Mouse (Mus musculus): ENCODE results near the gene Dock11. TPM values are rescaled to one million over a fixed set of nuclear protein-coding genes. Genes with fewer than 3 reads are reported as not detected.

Dock11 gene
- 11.5 and 13.2 TPM in 2 replicates for polyA plus RNA-seq (2015; fragmentation: Nextera tagmentation; extraction: Ambion mirVana)

GRCm38 (mm10) chrX:35888087-35888895, at the start of gene Dock11:
Gene Dock11 (plus strand): TSS chrX:35888832.
- Histone ChIP-seq H3K4me1 (no peaks in the 10 kb centered on the region), H3K9me3 (replicated peaks) (no peaks in the 10 kb centered on the region), H3K9ac (peak within 1 kb of the TSS; percentile 58), H3K4me3 (replicated peaks) (peak within 1 kb of the TSS; percentile 60), H3K27me3 (no peaks in the 10 kb centered on the region), H3K4me2 (peak within 1 kb of the TSS; percentile 68), H3K36me3 (no peaks in the 10 kb centered on the region), H3K27ac (peak within 1 kb of the TSS; percentile 75)
- peak; percentile 92 for ATAC-seq (replicated peaks; ENCODE audit: low FRiP score)
- 21% methylated on average over 33 of the region's 38 CpGs for WGBS

GRCm38 (mm10) chrX:35879703-35880102, 8.9 kb upstream of the Dock11 start:
- Histone ChIP-seq H3K4me1 (no peaks in the 10 kb centered on the region), H3K9me3 (replicated peaks) (no peaks in the 10 kb centered on the region), H3K9ac (no peak overlapping the region), H3K4me3 (replicated peaks) (no peak overlapping the region), H3K4me2 (no peak overlapping the region), H3K27me3 (no peaks in the 10 kb centered on the region), H3K36me3 (no peaks in the 10 kb centered on the region), H3K27ac (no peak overlapping the region)
- WGBS, result 61% methylated on average over 1 of the region's 1 CpGs
- ATAC-seq (replicated peaks; ENCODE audit: low FRiP score), result no peak

- peak overlapping the region; percentile 58 for H3K9ac ChIP-seq
- no peaks in the 10 kb centered on the region for H3K4me1 ChIP-seq
- 14% methylated on average over 38 of the region's 58 CpGs for WGBS
- peak overlapping the region; percentile 68 for H3K4me2 ChIP-seq
- no peaks in the 10 kb centered on the region for H3K27me3 ChIP-seq
- H3K36me3 ChIP-seq, result no peaks in the 10 kb centered on the region
- H3K4me3 ChIP-seq (replicated peaks), result peak overlapping the region; percentile 60
- no peaks in the 10 kb centered on the region for H3K9me3 ChIP-seq (replicated peaks)
- ATAC-seq (replicated peaks; ENCODE audit: low FRiP score), result peak; percentile 59
- H3K27ac ChIP-seq, result peak overlapping the region; percentile 75
Observed at GRCm38 (mm10) chrX:35888945-35889799, 540 bp downstream of the Dock11 start.

- Histone ChIP-seq H3K36me3 (no peaks in the 10 kb centered on the region), H3K4me3 (replicated peaks) (peak overlapping the region; percentile 60), H3K9me3 (replicated peaks) (no peaks in the 10 kb centered on the region), H3K4me2 (peak overlapping the region; percentile 68), H3K9ac (peak overlapping the region; percentile 58; the same call in 1 of the 2 replicates), H3K4me1 (no peaks in the 10 kb centered on the region), H3K27ac (no peak overlapping the region), H3K27me3 (no peaks in the 10 kb centered on the region)
- 19% methylated on average over 8 of the region's 8 CpGs for WGBS
- ATAC-seq (replicated peaks; ENCODE audit: low FRiP score), result peak; percentile 8; the same call in 1 of the 2 replicates
Observed at GRCm38 (mm10) chrX:35889800-35890106, 1.1 kb downstream of the Dock11 start.

GRCm38 (mm10) chrX:35891534-35892125, 3.0 kb downstream of the Dock11 start:
- H3K27ac ChIP-seq, result no peak overlapping the region
- no peaks in the 10 kb centered on the region for H3K9me3 ChIP-seq (replicated peaks)
- H3K36me3 ChIP-seq, result no peaks in the 10 kb centered on the region
- 68% methylated on average over 5 of the region's 5 CpGs for WGBS
- no peaks in the 10 kb centered on the region for H3K27me3 ChIP-seq
- ATAC-seq (replicated peaks; ENCODE audit: low FRiP score), result no peak
- H3K4me2 ChIP-seq, result no peak overlapping the region
- H3K4me3 ChIP-seq (replicated peaks), result no peak overlapping the region
- no peaks in the 10 kb centered on the region for H3K4me1 ChIP-seq
- H3K9ac ChIP-seq, result no peak overlapping the region

DNA sequence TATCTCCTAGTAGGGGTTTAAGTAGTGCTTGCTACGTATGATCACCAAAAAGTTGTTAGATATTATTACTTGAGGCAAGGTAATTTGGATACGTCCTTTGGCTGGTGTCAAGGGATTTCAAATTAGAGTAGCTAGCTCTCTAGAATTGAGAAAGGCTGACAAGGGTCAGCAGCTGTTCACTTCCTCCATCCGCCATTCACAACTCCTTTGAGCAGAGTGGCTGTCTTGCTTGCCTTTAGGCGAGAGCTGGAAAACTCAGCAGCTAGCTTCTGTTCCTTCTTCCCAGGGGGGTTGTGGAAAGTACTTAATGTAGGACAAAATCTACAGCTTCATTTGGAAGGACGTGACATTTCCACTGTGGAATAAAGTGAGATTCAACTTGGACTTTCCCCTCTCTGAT, 3.7 kb downstream of the Dock11 start:
- WGBS, result 66% methylated on average over 5 of the region's 5 CpGs

GRCm38 (mm10) chrX:35897648-35898500, 9.2 kb downstream of the Dock11 start:
- H3K4me2 ChIP-seq, result no peak overlapping the region
- H3K9ac ChIP-seq, result no peak overlapping the region
- H3K9me3 ChIP-seq (replicated peaks), result no peaks in the 10 kb centered on the region
- no peak overlapping the region for H3K27ac ChIP-seq
- H3K27me3 ChIP-seq, result no peaks in the 10 kb centered on the region
- H3K4me3 ChIP-seq (replicated peaks), result no peak overlapping the region
- no peak for ATAC-seq (replicated peaks; ENCODE audit: low FRiP score)
- no peaks in the 10 kb centered on the region for H3K36me3 ChIP-seq
- 70% methylated on average over 11 of the region's 11 CpGs for WGBS
- H3K4me1 ChIP-seq, result no peaks in the 10 kb centered on the region

More for the DNA sequence above, 3.7 kb downstream of the Dock11 start:
- no peak for ATAC-seq (replicated peaks; ENCODE audit: low FRiP score)
- Histone ChIP-seq H3K36me3 (no peaks in the 10 kb centered on the region), H3K9ac (no peak overlapping the region), H3K27me3 (no peaks in the 10 kb centered on the region), H3K9me3 (replicated peaks) (no peaks in the 10 kb centered on the region), H3K4me1 (no peaks in the 10 kb centered on the region), H3K4me2 (no peak overlapping the region), H3K27ac (no peak overlapping the region), H3K4me3 (replicated peaks) (no peak overlapping the region)

DNA sequence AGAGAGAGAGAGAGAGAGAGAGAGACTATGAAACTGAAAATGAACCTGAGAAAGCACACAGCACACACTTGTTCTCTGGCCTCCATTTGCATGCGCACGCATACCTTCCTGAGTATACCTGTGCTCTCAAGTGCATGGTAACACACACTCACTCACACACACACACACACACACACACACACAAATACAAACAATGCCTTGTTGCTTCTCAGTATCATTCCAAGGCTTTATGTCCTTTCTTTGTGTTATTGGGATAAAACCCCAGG, 9.8 kb downstream of the Dock11 start:
- no peaks in the 10 kb centered on the region for H3K27me3 ChIP-seq
- no peaks in the 10 kb centered on the region for H3K4me1 ChIP-seq
- H3K27ac ChIP-seq, result no peak overlapping the region
- H3K36me3 ChIP-seq, result no peaks in the 10 kb centered on the region
- no peak overlapping the region for H3K9ac ChIP-seq
- H3K4me2 ChIP-seq, result no peak overlapping the region
- WGBS, result 94% methylated on average over 2 of the region's 2 CpGs
- H3K4me3 ChIP-seq (replicated peaks), result no peak overlapping the region
- ATAC-seq (replicated peaks; ENCODE audit: low FRiP score), result no peak
- H3K9me3 ChIP-seq (replicated peaks), result no peaks in the 10 kb centered on the region

- no peak overlapping the region for H3K4me3 ChIP-seq (replicated peaks)
- H3K9ac ChIP-seq, result no peak overlapping the region
- ATAC-seq (replicated peaks; ENCODE audit: low FRiP score), result no peak
- no peaks in the 10 kb centered on the region for H3K9me3 ChIP-seq (replicated peaks)
- H3K27me3 ChIP-seq, result no peaks in the 10 kb centered on the region
- H3K27ac ChIP-seq, result no peak overlapping the region
- H3K4me1 ChIP-seq, result no peaks in the 10 kb centered on the region
- WGBS, result 55% methylated on average over 7 of the region's 7 CpGs
- no peaks in the 10 kb centered on the region for H3K36me3 ChIP-seq
- H3K4me2 ChIP-seq, result no peak overlapping the region
Observed at GRCm38 (mm10) chrX:35904352-35904751, 15.7 kb downstream of the Dock11 start.

GRCm38 (mm10) chrX:35906696-35907330, 18.2 kb downstream of the Dock11 start:
- WGBS, result 81% methylated on average over 4 of the region's 4 CpGs
- no peak overlapping the region for H3K4me2 ChIP-seq
- no peaks in the 10 kb centered on the region for H3K36me3 ChIP-seq
- no peaks in the 10 kb centered on the region for H3K4me1 ChIP-seq
- H3K4me3 ChIP-seq (replicated peaks), result no peak overlapping the region
- ATAC-seq (replicated peaks; ENCODE audit: low FRiP score), result no peak
- no peak overlapping the region for H3K27ac ChIP-seq
- H3K9me3 ChIP-seq (replicated peaks), result no peaks in the 10 kb centered on the region
- H3K9ac ChIP-seq, result no peak overlapping the region
- H3K27me3 ChIP-seq, result no peaks in the 10 kb centered on the region

- no peak overlapping the region for H3K27ac ChIP-seq
- H3K27me3 ChIP-seq, result no peaks in the 10 kb centered on the region
- H3K4me3 ChIP-seq (replicated peaks), result no peak overlapping the region
- 74% methylated on average over 2 of the region's 2 CpGs for WGBS
- no peaks in the 10 kb centered on the region for H3K36me3 ChIP-seq
- no peaks in the 10 kb centered on the region for H3K4me1 ChIP-seq
- H3K9me3 ChIP-seq (replicated peaks), result no peaks in the 10 kb centered on the region
- ATAC-seq (replicated peaks; ENCODE audit: low FRiP score), result no peak
- H3K4me2 ChIP-seq, result no peak overlapping the region
- H3K9ac ChIP-seq, result no peak overlapping the region
Observed at GRCm38 (mm10) chrX:35919558-35919957, 30.9 kb downstream of the Dock11 start.

Data from kidney, embryonic 15.5 days (tissue).